Mouse (Mus musculus) C2C12 (cell line): Measurements from ENCODE around the gene Atf3.

Source experiments
- CEBPB ChIP-seq: IDR thresholded peaks from one replicate; pipeline ENCODE4 v1.6.1; 2011; ENCODE audit warnings: low read depth, mild to moderate bottlenecking, control low read depth, moderate library complexity
- CTCF ChIP-seq: IDR thresholded peaks from one replicate; pipeline ENCODE4 v1.5.1; 2011; ENCODE audit not compliant: control insufficient read depth, insufficient read depth, insufficient read length
- MAX ChIP-seq: IDR thresholded peaks from one replicate; pipeline ENCODE4 v1.6.1; 2011; ENCODE audit warnings: mild to moderate bottlenecking, control low read depth
- MYOG ChIP-seq: IDR thresholded peaks from one replicate; pipeline ENCODE4 v1.6.1; 2011; ENCODE audit not compliant: control insufficient read depth, insufficient read length; ENCODE audit errors: extremely low read depth

GRCm38 (mm10) chr1:191256134-191256533 is 38.3 kb upstream of the Atf3 start:
- no peak for TF ChIP-seq CTCF
- TF ChIP-seq MAX: no peak
- TF ChIP-seq MYOG: no peak
- no peak for TF ChIP-seq CEBPB
